Mouse (Mus musculus) G1E (cell line): ENCODE measurements around the gene Gdpd1.

Experiments
- CTCF ChIP-seq: IDR thresholded peaks from 2 replicates; pipeline ENCODE4 v1.5.1; 2012; ENCODE audit warnings: low read depth, low read length, inconsistent platforms, mixed read lengths
- GATA1 ChIP-seq: IDR thresholded peaks from 2 replicates; pipeline ENCODE4 v1.6.1; 2012; ENCODE audit warnings: borderline replicate concordance, low read length, inconsistent platforms, mixed read lengths
- POLR2AphosphoS5 ChIP-seq: IDR thresholded peaks from 2 replicates; pipeline ENCODE4 v1.6.1; 2012; ENCODE audit warnings: low read depth, low read length, inconsistent platforms; ENCODE audit not compliant: insufficient replicate concordance
- TAL1 ChIP-seq: conservative IDR thresholded peaks from 2 replicates; pipeline ENCODE4 v1.6.1; 2012; ENCODE audit warnings: low read depth, low read length, inconsistent platforms, mixed read lengths

DNA sequence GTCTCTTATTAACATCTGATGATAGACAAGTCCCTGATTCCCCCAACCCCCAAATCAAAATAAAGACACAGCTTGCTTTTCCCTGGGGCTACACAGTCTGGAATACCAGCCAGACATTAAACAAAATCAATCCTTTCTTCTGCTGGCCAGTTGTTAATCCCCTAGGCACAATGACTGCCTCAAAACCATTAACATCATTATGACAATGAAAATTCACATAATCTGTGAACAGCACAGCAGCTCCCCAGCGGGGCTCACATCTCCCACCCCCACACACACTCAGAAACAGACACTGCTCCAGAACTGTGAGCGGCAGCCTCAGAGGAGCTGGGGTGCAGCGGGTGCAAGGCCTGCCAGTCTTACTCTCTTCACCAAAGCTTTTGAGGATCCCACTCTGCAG is 83.6 kb downstream of the Gdpd1 start:
- TF ChIP-seq GATA1 (no peak), CTCF (no peak), POLR2AphosphoS5 (no peak), TAL1 (no peak)
